Mouse (Mus musculus): ENCODE measurements around the gene Atp6v0a2.

DNA sequence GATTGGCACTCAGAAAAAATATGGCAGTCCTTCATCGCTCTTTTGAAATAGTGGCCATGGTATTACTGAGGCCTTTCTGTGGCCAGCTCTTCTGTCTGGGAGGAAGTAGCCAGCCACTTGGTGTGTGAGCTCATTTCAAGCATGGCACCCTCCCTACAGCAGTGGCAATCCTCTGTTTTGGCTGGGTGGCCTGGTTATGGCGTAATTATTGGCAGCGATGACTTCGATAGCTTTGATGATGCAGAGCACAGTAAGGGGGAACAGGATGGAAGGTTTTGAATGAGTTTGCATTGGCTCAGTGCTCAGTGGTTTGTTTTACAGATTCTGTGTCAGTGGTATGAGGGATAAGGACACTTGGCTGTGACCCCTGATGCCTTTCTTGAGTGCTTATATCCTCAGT, 8.3 kb downstream of the Atp6v0a2 start:
- TF ChIP-seq POLR2A (IDR thresholded peaks at IDR 0.05; ENCODE audit: borderline replicate concordance, low read depth, low read length) = no peak
- TF ChIP-seq CTCF (IDR thresholded peaks at IDR 0.05; ENCODE audit: low read depth, low read length) = no peak

Data from bone marrow macrophage, adult 2 months (primary cell).